Mouse (Mus musculus): ENCODE measurements around the gene Flrt1.
"Not testable (repeated sequence)": the region's sequence is repeated elsewhere in the genome, so short reads cannot be mapped to it uniquely, and the experiment has no call there.

Flrt1 gene

GRCm38 (mm10) chr19:7067344-7068050 lies 38.0 kb downstream of the Flrt1 start:
- DNase-seq: no peak

GRCm38 (mm10) chr19:7066828-7067342 lies 38.6 kb downstream of the Flrt1 start:
- no peak for DNase-seq

GRCm38 (mm10) chr19:7066034-7066827 lies 39.3 kb downstream of the Flrt1 start:
- DNase-seq: peak; percentile 72

DNA sequence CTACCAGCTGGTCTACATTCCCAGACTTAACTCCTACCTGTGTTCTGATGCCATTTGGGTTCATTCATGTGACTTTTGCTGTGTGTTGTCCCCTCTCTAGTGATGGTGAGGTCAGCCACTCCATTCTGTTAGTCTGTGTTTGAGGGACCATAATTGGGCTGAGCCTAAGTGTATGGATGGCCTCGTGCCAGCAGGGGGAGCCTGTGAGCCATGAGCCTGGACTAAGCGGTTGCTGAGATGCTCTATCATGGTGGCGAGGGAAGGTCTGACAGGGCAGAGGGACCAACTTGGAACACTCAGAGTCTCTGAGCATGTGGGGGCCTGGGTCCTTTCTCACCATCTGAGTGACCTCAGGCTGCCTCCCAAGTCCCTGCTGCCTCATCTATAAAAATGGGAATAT lies 41.0 kb downstream of the Flrt1 start:
- DNase-seq: peak; percentile 88

- DNase-seq: no peak
Measured at GRCm38 (mm10) chr19:7062916-7063315, 42.6 kb downstream of the Flrt1 start.

GRCm38 (mm10) chr19:7062110-7062509 lies 43.4 kb downstream of the Flrt1 start:
- no peak for DNase-seq

DNA sequence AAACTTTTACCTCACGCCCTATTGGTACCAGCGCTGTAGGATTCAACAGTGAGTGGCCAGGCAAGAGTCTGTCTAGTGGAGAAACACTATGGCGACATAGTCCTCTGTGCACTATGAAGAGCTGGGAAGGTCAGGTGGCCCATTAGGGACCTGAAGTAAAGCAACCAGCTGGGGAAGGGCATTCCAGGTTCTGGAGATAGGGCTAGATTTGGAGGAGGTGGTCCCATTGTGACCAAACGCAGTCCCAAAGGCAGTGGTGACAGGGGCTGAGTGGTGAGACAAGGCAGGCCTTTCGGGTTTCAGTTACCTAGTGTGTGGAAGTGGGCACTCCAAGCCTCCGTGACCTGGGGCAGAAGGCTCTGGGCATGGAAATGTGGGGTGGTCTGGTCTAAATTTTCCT lies 47.0 kb downstream of the Flrt1 start:
- no peak for DNase-seq

GRCm38 (mm10) chr19:7057722-7058207 lies 47.8 kb downstream of the Flrt1 start:
- peak; percentile 92 for DNase-seq

- DNase-seq: peak; percentile 73
Measured at GRCm38 (mm10) chr19:7057126-7057721, 48.3 kb downstream of the Flrt1 start.

DNA sequence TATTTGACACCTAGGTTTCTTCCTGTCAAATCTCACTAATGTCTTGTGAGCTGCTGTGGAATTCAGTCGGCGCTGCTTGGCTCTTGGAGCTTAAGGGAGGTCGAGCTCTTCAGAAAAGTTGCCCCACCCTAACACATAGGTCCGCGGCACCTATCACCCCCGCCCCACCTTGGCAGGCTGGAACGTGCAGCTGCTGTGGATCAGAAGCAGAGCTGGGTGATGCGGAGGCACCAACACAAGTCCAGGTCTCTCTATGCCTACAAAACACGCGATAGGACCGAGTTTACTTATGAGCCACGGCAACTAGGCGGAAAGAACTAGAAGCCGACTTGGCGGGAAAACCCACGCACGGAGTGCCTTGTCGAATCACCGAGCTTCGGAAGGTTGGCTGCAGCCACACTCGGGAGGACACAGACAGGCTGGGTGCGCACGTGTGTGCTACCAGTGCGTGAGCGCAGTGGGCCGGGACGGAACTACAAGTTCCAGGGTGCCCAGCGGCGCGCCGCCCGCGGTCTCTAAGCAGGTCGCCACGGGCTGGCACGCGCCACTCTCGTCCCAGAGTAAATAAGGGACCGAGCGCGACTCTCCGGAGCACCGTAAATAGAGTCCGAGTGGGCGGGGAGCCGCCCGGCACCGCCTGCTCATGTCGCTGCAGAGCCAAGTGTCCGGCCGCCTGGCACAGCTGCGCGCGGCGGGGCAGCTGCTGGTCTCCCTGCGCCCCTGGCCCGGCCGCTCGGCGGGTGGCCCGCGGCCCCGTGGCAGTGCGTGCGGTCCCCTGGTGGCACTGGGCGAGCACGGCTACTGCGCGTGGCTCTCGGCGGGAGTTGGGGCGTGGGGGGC lies 49.1 kb downstream of the Flrt1 start, which contains the start of gene Macrod1:
TSS of gene Macrod1 (plus strand) at position 563 of the 840 bp plus-strand sequence.
- peak; percentile 79 for DNase-seq

GRCm38 (mm10) chr19:7055173-7055572 lies 50.4 kb downstream of the Flrt1 start:
- DNase-seq: peak; percentile 66

DNA sequence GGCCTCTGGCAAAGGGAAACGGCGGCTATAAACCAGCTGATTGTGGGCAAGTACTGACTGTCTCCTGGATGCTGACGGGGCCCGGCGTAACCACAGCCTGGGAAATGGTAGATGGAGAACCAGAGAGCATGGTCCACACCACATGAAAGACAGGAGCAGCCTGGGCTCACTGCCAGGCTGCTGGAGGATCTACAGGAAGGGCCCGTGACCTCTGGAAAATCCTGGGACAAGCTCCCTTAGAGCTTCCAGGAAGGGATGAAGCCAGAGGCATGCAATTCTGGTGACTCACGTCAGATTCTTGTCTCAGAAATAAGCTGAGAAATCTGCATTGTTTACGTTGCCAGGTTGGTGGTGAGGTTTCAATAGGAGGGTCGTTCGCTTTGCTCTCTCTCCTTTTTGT lies 50.8 kb downstream of the Flrt1 start:
- peak; percentile 57 for DNase-seq

DNA sequence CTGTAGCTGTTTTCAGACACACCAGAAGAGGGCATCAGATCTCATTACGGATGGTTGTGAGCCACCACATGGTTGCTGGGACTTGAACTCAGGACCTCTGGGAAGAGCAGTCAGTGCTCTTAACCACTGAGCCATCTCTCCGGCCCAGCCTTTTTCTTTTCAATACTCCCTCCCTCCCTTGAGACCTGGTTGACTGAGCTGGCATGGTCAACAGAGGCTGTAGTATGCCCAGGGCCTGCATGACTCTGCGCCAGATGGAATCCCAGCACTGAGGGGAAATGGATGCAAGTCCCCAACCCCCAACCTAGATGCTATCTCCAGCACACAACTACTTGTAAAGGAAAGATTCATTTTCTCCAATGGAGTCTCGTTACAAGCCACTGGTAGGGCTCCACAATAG lies 52.1 kb downstream of the Flrt1 start:
- not testable (repeated sequence) for DNase-seq

DNA sequence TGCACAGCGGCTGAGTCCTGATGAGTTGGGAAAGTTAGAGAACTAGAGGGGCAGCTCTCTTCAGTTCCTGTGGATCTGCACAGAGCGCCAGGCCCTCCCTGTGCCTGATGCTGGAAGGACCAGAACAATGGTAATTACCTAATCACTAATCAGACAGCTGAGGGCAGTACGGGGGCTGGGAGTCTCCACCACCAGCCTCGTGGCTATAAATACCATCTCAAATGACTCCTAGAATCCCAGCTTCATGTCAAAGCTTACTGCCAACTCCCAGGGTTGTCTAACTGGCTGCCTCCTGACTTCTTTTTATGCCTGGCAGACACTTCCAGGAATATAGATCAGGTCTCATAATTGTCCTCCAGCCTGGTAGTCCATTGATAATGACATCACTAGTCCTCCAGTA lies 60.8 kb downstream of the Flrt1 start:
- no peak for DNase-seq

DNA sequence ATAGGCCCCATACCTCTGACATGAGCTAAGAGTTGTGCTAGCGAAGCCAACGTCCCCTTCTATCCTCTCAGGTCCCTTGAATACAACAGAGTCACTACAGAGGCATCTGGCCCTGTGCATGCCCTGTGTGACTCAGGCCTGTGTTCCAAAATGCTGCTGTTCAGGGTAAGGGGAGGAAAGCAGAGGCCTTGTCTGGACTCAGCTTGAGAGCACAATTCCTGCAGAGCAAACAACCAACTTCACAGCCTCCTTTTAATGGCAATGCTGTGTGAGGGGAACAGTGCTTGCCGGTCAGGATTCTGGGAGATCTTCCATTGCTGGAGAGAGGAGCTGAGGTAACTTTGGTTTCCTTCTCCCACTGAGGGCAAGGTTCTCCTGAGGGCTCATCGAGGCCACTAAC lies 61.2 kb downstream of the Flrt1 start:
- no peak for DNase-seq
